Mouse (Mus musculus) olfactory bulb, adult 2 months (tissue): ENCODE results near the gene Scp2.

Experiments
- CTCF ChIP-seq: fragments of 200-500 bp; IDR thresholded peaks from 2 replicates; pipeline ENCODE4 v1.5.1; 2012; ENCODE audit warnings: low read depth, mild to moderate bottlenecking, low read length, moderate library complexity; ENCODE audit not compliant: insufficient read depth
- POLR2A ChIP-seq: fragments of 200-500 bp; IDR thresholded peaks from 2 replicates; pipeline ENCODE4 v1.6.1; 2012; ENCODE audit warnings: mild to moderate bottlenecking, low read depth, low read length, moderate library complexity; ENCODE audit not compliant: insufficient read depth

DNA sequence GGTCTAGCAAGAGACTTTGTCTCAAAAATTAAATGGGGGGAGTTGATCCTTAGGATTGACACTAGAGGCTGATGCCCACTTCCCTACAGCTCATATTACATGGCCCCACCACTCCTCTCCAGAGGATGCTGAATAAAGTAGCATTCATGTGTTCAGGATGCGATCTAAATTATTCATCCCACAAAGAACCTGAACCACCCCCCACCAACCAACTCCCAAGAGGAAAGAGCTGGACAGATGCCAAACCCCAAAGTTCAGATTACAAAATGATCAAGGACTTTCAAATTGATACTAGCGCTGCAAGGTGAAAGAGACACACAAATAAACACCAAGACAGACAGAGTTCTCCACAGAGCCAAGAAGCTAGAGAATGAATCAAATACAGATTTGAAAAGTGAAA is 65.0 kb downstream of the Scp2 start:
- TF ChIP-seq CTCF (no peak), POLR2A (no peak)
